Mouse (Mus musculus) liver, embryonic 14.5 days (tissue): ENCODE results near the gene Ppp2r1b. TPM values are rescaled to one million over a fixed set of nuclear protein-coding genes. Genes with fewer than 3 reads are reported as not detected.

ENCODE experiments used
- ATAC-seq: fragments of 200-750 bp; cut with Nextera tagmentation; 2 replicates; pipeline ENCODE4 v1.8.0; 2017; ENCODE audit warnings: moderate number of reproducible peaks, mild to moderate bottlenecking, moderate library complexity; ENCODE audit not compliant: insufficient read depth
- DNase-seq, 3 experiments: peaks; one replicate each; pipeline ENCODE4 v3.0.0-alpha.2; 2012 to 2013; ENCODE audit warnings: low read depth in 3 of 3, low spot score in 3 of 3
- H3K27ac ChIP-seq: fragments of 300-500 bp; sonication (generic); 2 replicates; pipeline ENCODE4 v1.5.1; 2014; ENCODE audit warnings: moderate library complexity, mild to moderate bottlenecking, control low read depth, inconsistent platforms
- H3K27me3 ChIP-seq: fragments of 300-500 bp; sonication (generic); 2 replicates; pipeline ENCODE4 v1.6.1; 2014; ENCODE audit warnings: mild to moderate bottlenecking, low read length, moderate library complexity; ENCODE audit not compliant: control insufficient read depth, insufficient read depth
- H3K36me3 ChIP-seq: fragments of 300-500 bp; sonication (generic); replicated peaks from 2 replicates; pipeline ENCODE4 v1.6.1; 2014; ENCODE audit warnings: low read depth; ENCODE audit not compliant: control insufficient read depth, insufficient read depth
- H3K4me1 ChIP-seq, 2 experiments: fragments of 200-500 bp in 1 of 2; fragments of 300-500 bp in 1 of 2; sonication (generic) in 1 of 2; replicated peaks; 2 replicates each; pipeline ENCODE4 v1.6.1; 2012 to 2014; ENCODE audit warnings: antibody characterized with exemption in 1 of 2, inconsistent platforms in 1 of 2, low read length in 1 of 2; ENCODE audit not compliant: control insufficient read depth in 2 of 2, insufficient read depth in 2 of 2
- H3K4me2 ChIP-seq: fragments of 300-500 bp; sonication (generic); 2 replicates; pipeline ENCODE4 v1.6.1; 2014; ENCODE audit warnings: low read depth, mild to moderate bottlenecking, control low read depth, moderate library complexity
- H3K4me3 ChIP-seq, 2 experiments: fragments of 200-500 bp in 1 of 2; fragments of 300-500 bp in 1 of 2; sonication (generic) in 1 of 2; 2 replicates each; pipeline ENCODE4 v1.5.1; 2012 to 2014; ENCODE audit warnings: low read depth in 2 of 2, low read length in 2 of 2, mild to moderate bottlenecking in 2 of 2, control low read depth in 1 of 2, inconsistent platforms in 1 of 2, moderate library complexity in 1 of 2; ENCODE audit not compliant: insufficient read depth in 1 of 2
- H3K9ac ChIP-seq: fragments of 300-500 bp; sonication (generic); replicated peaks from 2 replicates; pipeline ENCODE4 v1.6.1; 2014; ENCODE audit warnings: mild to moderate bottlenecking, control low read depth, moderate library complexity
- H3K9me3 ChIP-seq: fragments of 300-500 bp; sonication (generic); 2 replicates; pipeline ENCODE4 v1.6.1; 2016; ENCODE audit warnings: low read length, mixed read lengths; ENCODE audit not compliant: control insufficient read depth
- CTCF ChIP-seq: IDR thresholded peaks from 2 replicates; pipeline ENCODE4 v1.5.1; 2016; ENCODE audit warnings: antibody characterized with exemption, low read depth, control low read depth
- EP300 ChIP-seq: IDR thresholded peaks from 2 replicates; pipeline ENCODE4 v1.6.1; 2016; ENCODE audit warnings: antibody characterized with exemption, low read depth
- WGBS: fragments of 180-500 bp; shearing (Covaris S2); extraction: QIAGEN DNeasy Blood & Tissue Kit; methylation state at CpG from one replicate; pipeline ENCODE4 v1.1.7; 2014; ENCODE audit not compliant: insufficient replicate concordance; 5-methylcytosine and 5-hydroxymethylcytosine counted together
- polyA plus RNA-seq, 2 experiments: library from polyadenylated mRNA; depleted of rRNA in 1 of 2; stranded (reverse) in 1 of 2; unstranded in 1 of 2; fragments of >200 nt; fragmentation: Nextera tagmentation in 1 of 2; extraction: Ambion mirVana in 1 of 2; gene quantifications; 2 replicates each; pipeline versions ENCODE4 v1.2.1 to v1.2.3; 2012 to 2014

Gene Ppp2r1b
- polyA plus RNA-seq, 2 experiments, result 27.7 to 69.1 TPM

DNA sequence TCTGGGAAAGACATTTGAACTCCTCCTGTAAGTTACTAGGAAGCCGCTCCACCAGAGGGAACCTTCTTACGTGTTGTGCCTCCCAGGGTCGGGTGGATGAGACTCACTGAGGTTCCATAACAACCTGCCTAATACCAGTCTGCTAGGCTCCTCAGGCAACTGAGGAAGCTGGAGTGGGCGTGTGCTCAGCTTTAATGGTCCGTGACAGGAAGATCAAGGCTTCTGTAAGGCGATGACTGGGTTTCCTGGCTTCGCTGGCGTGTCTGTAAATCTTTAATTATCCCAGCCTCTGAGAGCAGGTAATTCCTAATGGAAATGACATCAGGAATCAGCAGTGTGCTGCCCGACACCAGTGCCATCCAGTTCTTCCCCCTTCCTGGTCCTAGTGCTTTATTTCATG lies 446 bp downstream of the Ppp2r1b start:
- no peaks in the 10 kb centered on the region; the same call in 1 of the 2 replicates for H3K36me3 ChIP-seq
- no peak for DNase-seq
- no peak overlapping the region for H3K4me2 ChIP-seq
- no peaks in the 10 kb centered on the region for H3K9me3 ChIP-seq
- H3K27me3 ChIP-seq, result no peaks in the 10 kb centered on the region
- no peak overlapping the region for H3K27ac ChIP-seq
- ATAC-seq, result no peak
- no peak overlapping the region for H3K4me3 ChIP-seq
- peaks cover 22 to 27% of the 10 kb centered on the region in 2 experiments for H3K4me1 ChIP-seq
- H3K9ac ChIP-seq, result no peak overlapping the region
- TF ChIP-seq EP300 (no peak), CTCF (no peak)
- WGBS, result 65% methylated on average over 9 of the region's 9 CpGs

DNA sequence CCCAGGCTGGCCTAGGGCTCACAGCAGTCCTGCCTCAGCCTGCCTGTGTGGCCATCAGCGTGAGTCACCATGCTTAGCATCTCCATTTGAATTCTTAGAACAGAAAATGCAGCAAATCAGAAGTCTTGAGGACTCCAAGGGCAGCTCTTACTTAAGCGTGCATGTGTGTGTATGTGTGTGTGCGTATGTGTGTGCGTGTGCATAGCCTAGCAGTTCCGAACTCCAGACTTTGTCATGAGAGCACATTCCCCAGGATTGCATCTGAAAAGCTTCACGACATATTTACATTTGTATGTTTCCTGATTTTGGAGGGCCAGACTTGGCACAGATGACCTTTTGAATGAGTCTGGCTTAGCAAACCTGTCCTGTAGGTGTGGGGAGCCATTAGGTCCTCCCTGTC lies 2.0 kb downstream of the Ppp2r1b start:
- Histone ChIP-seq H3K27ac (no peak overlapping the region), H3K4me3 (no peak overlapping the region), H3K9me3 (no peaks in the 10 kb centered on the region), H3K27me3 (no peaks in the 10 kb centered on the region), H3K36me3 (no peaks in the 10 kb centered on the region; the same call in 1 of the 2 replicates), H3K4me1 (peaks cover 16 to 24% of the 10 kb centered on the region in 2 experiments), H3K9ac (no peak overlapping the region), H3K4me2 (no peak overlapping the region)
- ATAC-seq, result no peak
- TF ChIP-seq CTCF (no peak), EP300 (no peak)
- 83% methylated on average over 6 of the region's 6 CpGs for WGBS
- DNase-seq, result no peak

DNA sequence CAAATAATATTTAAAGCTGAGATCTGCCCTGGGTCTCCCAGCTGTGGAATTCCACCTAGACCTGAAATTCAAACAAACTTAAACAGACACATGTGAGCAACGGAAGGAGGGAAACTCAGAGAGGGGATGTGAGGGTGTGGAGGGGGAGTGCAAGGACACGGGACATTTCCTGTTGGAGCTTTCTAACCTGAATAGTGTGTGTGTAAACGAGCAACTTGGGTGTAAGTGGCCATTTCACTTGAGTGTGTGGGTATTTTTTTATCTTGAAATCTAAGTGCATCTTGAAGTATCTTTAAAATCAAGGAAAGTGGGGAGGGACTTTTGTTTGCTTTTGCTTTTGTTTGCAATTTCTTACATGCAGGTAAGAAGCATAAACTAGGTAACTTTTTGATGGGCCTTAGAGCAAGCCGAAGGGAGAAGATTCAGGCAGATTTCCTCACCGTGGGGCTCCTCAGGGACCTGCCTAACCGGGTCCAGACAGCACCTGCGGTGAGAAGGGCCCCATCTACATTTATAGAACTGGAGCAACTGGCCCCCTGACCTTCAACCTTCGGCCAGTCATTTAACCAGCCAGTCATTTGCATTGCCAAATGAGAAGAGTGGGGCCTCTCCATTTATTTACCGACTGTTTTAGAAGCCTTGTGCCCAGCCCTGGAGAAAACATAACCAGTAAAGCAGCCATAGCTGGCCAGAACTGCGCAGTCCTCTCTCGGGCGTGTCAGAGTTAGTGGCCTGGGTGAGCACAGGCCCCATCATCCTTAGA lies 2.7 kb downstream of the Ppp2r1b start:
- DNase-seq, result no peak
- Histone ChIP-seq H3K4me1 (peaks cover 22 to 29% of the 10 kb centered on the region in 2 experiments), H3K27ac (peak overlapping the region; percentile 46; the same call in 1 of the 2 replicates), H3K36me3 (no peaks in the 10 kb centered on the region; the same call in 1 of the 2 replicates), H3K4me3 (no peak overlapping the region), H3K9me3 (no peaks in the 10 kb centered on the region), H3K4me2 (no peak overlapping the region), H3K27me3 (no peaks in the 10 kb centered on the region), H3K9ac (peak overlapping the region; percentile 6; the same call in 1 of the 2 replicates)
- ATAC-seq, result no peak
- WGBS, result 64% methylated on average over 12 of the region's 12 CpGs
- TF ChIP-seq EP300 (no peak), CTCF (no peak)

DNA sequence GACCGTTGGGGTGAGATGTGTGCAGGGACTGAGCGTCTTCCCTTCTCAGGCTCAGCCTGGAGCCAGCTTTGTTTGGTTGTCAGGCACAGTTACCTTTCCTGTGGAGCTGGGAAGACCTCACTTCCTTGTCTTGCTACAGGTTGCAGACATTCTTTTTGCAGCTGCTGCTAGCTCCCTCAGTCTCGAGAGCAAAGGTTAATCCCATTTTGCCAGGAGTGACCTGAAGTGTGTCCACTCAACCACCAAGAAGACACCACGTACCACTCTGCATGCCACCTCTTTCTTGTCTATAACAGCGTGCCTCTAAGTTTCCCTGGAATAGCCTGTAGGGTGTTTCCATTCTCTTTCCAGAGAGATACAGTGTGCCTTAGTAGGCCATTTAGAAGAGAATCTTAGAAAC lies 3.7 kb downstream of the Ppp2r1b start:
- DNase-seq (no peak), ATAC-seq (no peak; the same call in 1 of the 2 replicates)
- Histone ChIP-seq H3K4me3 (no peak overlapping the region), H3K36me3 (no peaks in the 10 kb centered on the region; the same call in 1 of the 2 replicates), H3K9ac (peak overlapping the region; percentile 20; the same call in 1 of the 2 replicates), H3K27ac (peak overlapping the region; percentile 54), H3K9me3 (no peaks in the 10 kb centered on the region), H3K4me2 (no peak overlapping the region), H3K4me1 (peaks cover 32 to 39% of the 10 kb centered on the region in 2 experiments), H3K27me3 (no peaks in the 10 kb centered on the region)
- TF ChIP-seq EP300 (no peak), CTCF (no peak)
- 67% methylated on average over 5 of the region's 5 CpGs for WGBS

DNA sequence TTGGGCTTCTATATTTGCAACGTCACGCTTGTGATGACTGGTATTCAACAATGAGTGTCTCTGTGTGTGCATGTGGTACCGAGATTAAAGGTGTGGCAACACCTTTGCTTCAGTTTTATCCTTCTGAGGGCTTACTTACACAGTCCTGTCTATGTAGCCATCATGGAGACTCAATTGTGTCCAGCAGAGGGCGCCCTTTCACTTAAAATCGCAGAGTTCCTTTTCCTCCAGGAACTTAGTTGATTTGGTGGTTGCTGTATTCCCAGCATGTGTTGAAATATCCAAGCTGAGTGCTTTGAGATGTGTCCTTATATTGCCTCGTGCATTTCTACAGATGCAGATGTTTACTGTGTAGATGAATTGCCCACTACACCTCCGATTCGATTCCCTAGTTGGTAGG lies 4.1 kb downstream of the Ppp2r1b start:
- 20% methylated on average over 8 of the region's 8 CpGs for WGBS
- Histone ChIP-seq H3K27me3 (no peaks in the 10 kb centered on the region), H3K4me1 (peaks cover 37 to 43% of the 10 kb centered on the region in 2 experiments), H3K9ac (no peak overlapping the region), H3K4me2 (no peak overlapping the region), H3K27ac (no peak overlapping the region; the same call in 1 of the 2 replicates), H3K4me3 (no peak overlapping the region), H3K36me3 (no peaks in the 10 kb centered on the region), H3K9me3 (no peaks in the 10 kb centered on the region)
- ATAC-seq (peak; percentile 64), DNase-seq (peak; percentile 80 to 88 (median 83))
- TF ChIP-seq CTCF (peak; percentile 88), EP300 (no peak)
